Mouse (Mus musculus) kidney, embryonic 16.5 days (tissue): ENCODE measurements at regions not wholly inside any gene's neighbourhood (a gene's known extent, or its start where the extent isn't known, plus 50 kb on each side); places are given as distances from the start of the nearest gene placed in this dataset.

Source experiments
- ATAC-seq: fragments of 200-750 bp; cut with Nextera tagmentation; 2 replicates; pipeline ENCODE4 v1.8.0; 2017; ENCODE audit warnings: moderate TSS enrichment; ENCODE audit not compliant: low FRiP score, low TSS enrichment
- H3K27ac ChIP-seq: fragments of 300-500 bp; sonication (generic); 2 replicates; pipeline ENCODE4 v1.5.1; 2014; ENCODE audit warnings: low read length
- H3K27me3 ChIP-seq: fragments of 300-500 bp; sonication (generic); 2 replicates; pipeline ENCODE4 v1.6.1; 2014; ENCODE audit warnings: low read length, control low read depth, mixed read lengths; ENCODE audit not compliant: insufficient read depth
- H3K36me3 ChIP-seq: fragments of 300-500 bp; sonication (generic); 2 replicates; pipeline ENCODE4 v1.6.1; 2014; ENCODE audit warnings: low read length, control low read depth, mixed read lengths; ENCODE audit not compliant: insufficient read depth
- H3K4me1 ChIP-seq: fragments of 300-500 bp; sonication (generic); 2 replicates; pipeline ENCODE4 v1.6.1; 2014; ENCODE audit warnings: low read length, control low read depth, mixed read lengths; ENCODE audit not compliant: insufficient read depth
- H3K4me2 ChIP-seq: fragments of 300-500 bp; sonication (generic); replicated peaks from 2 replicates; pipeline ENCODE4 v1.6.1; 2014; ENCODE audit warnings: low read depth, low read length
- H3K4me3 ChIP-seq: fragments of 300-500 bp; sonication (generic); 2 replicates; pipeline ENCODE4 v1.5.1; 2014; ENCODE audit warnings: mild to moderate bottlenecking, low read length
- H3K9ac ChIP-seq: fragments of 300-500 bp; sonication (generic); replicated peaks from 2 replicates; pipeline ENCODE4 v1.6.1; 2014; ENCODE audit warnings: low read length
- H3K9me3 ChIP-seq: fragments of 300-500 bp; sonication (generic); 2 replicates; pipeline ENCODE4 v1.6.1; 2016; ENCODE audit warnings: low read length, control low read depth
- WGBS: fragments of 180-500 bp; shearing (Covaris S2); extraction: QIAGEN DNeasy Blood & Tissue Kit; methylation state at CpG from one replicate; pipeline ENCODE4 v1.1.7; 2014; 5-methylcytosine and 5-hydroxymethylcytosine counted together

- no peak overlapping the region for H3K27ac ChIP-seq
- no peak for ATAC-seq
- no peaks in the 10 kb centered on the region for H3K4me1 ChIP-seq
Observed at GRCm38 (mm10) chr12:58652701-58653100, 359.1 kb downstream of the Sec23a start.

DNA sequence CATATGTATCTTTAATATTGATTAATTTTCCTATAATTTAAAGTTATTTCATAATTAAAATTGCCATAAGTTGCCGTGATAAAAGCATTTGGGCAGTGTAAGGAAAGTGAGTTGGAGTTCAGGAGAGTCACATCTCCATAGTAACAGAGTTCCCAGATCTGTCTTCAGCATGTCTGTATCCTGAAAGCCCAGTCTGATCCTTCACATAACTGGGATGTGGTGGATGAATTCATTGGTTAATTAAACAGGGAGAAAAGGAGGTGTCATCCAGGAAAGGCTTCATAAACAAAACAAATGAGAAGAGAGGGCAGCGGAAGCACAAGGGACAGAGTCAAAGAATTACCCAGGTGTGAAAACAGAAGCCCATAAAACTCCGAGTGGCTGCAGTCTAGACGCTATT lies 363.5 kb downstream of the Sec23a start:
- H3K27me3 ChIP-seq: no peaks in the 10 kb centered on the region
- 14% methylated on average over 4 of the region's 4 CpGs for WGBS
- H3K9ac ChIP-seq: no peak overlapping the region
- no peaks in the 10 kb centered on the region for H3K4me1 ChIP-seq
- no peak overlapping the region for H3K4me2 ChIP-seq
- no peaks in the 10 kb centered on the region for H3K36me3 ChIP-seq
- no peak for ATAC-seq
- no peak overlapping the region for H3K27ac ChIP-seq
- H3K4me3 ChIP-seq: no peak overlapping the region
- H3K9me3 ChIP-seq: no peaks in the 10 kb centered on the region

More at GRCm38 (mm10) chr12:58652701-58653100, 359.1 kb downstream of the Sec23a start:
- 94% methylated on average over 4 of the region's 4 CpGs for WGBS
- Histone ChIP-seq H3K9me3 (no peaks in the 10 kb centered on the region), H3K9ac (no peak overlapping the region), H3K4me3 (no peak overlapping the region), H3K4me2 (no peak overlapping the region), H3K27me3 (no peaks in the 10 kb centered on the region), H3K36me3 (no peaks in the 10 kb centered on the region)

- no peak overlapping the region for H3K4me3 ChIP-seq
- ATAC-seq: no peak
- no peaks in the 10 kb centered on the region for H3K27me3 ChIP-seq
- H3K9ac ChIP-seq: no peak overlapping the region
- H3K4me2 ChIP-seq: no peak overlapping the region
- no peaks in the 10 kb centered on the region for H3K4me1 ChIP-seq
- no peak overlapping the region for H3K27ac ChIP-seq
- 49% methylated on average over 3 of the region's 3 CpGs for WGBS
- H3K9me3 ChIP-seq: no peaks in the 10 kb centered on the region
- H3K36me3 ChIP-seq: no peaks in the 10 kb centered on the region
Observed at GRCm38 (mm10) chr12:58643843-58644242, 368.0 kb downstream of the Sec23a start.

GRCm38 (mm10) chr12:58639478-58639877 lies 370.4 kb upstream of the Clec14a start:
- Histone ChIP-seq H3K4me3 (no peak overlapping the region), H3K36me3 (no peaks in the 10 kb centered on the region), H3K27ac (no peak overlapping the region), H3K4me2 (no peak overlapping the region), H3K27me3 (no peaks in the 10 kb centered on the region), H3K9me3 (no peaks in the 10 kb centered on the region), H3K9ac (no peak overlapping the region), H3K4me1 (no peaks in the 10 kb centered on the region)
- 55% methylated on average over 1 of the region's 1 CpGs for WGBS
- ATAC-seq: no peak

GRCm38 (mm10) chr12:58638260-58638659 lies 369.2 kb upstream of the Clec14a start:
- ATAC-seq: no peak
- H3K4me1 ChIP-seq: no peaks in the 10 kb centered on the region
- H3K4me3 ChIP-seq: no peak overlapping the region
- H3K27me3 ChIP-seq: no peaks in the 10 kb centered on the region
- H3K9me3 ChIP-seq: no peaks in the 10 kb centered on the region
- H3K9ac ChIP-seq: no peak overlapping the region
- H3K36me3 ChIP-seq: no peaks in the 10 kb centered on the region
- H3K4me2 ChIP-seq: no peak overlapping the region
- 64% methylated on average over 3 of the region's 3 CpGs for WGBS
- H3K27ac ChIP-seq: no peak overlapping the region

- H3K27me3 ChIP-seq: no peaks in the 10 kb centered on the region
- no peak overlapping the region for H3K27ac ChIP-seq
- no peak for ATAC-seq
- no peaks in the 10 kb centered on the region for H3K9me3 ChIP-seq
- no peak overlapping the region for H3K9ac ChIP-seq
- no peaks in the 10 kb centered on the region for H3K36me3 ChIP-seq
- 93% methylated on average over 3 of the region's 3 CpGs for WGBS
- H3K4me2 ChIP-seq: no peak overlapping the region
- H3K4me1 ChIP-seq: no peaks in the 10 kb centered on the region
- H3K4me3 ChIP-seq: no peak overlapping the region
Observed at GRCm38 (mm10) chr12:58632529-58632928, 363.4 kb upstream of the Clec14a start.

DNA sequence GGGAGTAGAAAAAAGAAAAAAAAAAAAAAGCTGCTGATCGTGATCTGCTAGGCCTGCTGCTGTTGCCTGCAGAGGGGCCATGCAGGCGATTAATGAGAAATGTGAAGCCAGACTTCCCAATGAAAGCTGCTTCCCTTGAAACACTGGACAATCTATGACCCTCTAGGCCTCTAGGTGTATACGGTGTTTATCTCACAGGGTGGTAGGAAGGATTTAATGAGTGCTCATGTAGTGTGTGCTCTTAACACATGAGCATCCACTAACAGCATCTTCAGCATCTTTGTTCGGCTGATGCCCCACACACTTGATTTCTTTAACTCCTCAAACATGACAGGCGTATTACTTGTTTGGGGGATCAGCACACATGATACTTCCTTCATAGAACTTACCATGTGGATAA lies 359.7 kb upstream of the Clec14a start:
- no peaks in the 10 kb centered on the region for H3K27me3 ChIP-seq
- no peaks in the 10 kb centered on the region for H3K36me3 ChIP-seq
- 65% methylated on average over 5 of the region's 5 CpGs for WGBS
- H3K9ac ChIP-seq: no peak overlapping the region
- H3K4me3 ChIP-seq: no peak overlapping the region
- no peak overlapping the region for H3K4me2 ChIP-seq
- H3K4me1 ChIP-seq: no peaks in the 10 kb centered on the region
- no peak for ATAC-seq
- no peaks in the 10 kb centered on the region for H3K9me3 ChIP-seq
- no peak overlapping the region for H3K27ac ChIP-seq

- Histone ChIP-seq H3K27ac (no peak overlapping the region), H3K9ac (no peak overlapping the region), H3K4me3 (no peak overlapping the region), H3K4me1 (no peaks in the 10 kb centered on the region), H3K4me2 (no peak overlapping the region), H3K36me3 (no peaks in the 10 kb centered on the region), H3K27me3 (no peaks in the 10 kb centered on the region), H3K9me3 (no peaks in the 10 kb centered on the region)
- no peak for ATAC-seq
- WGBS: 68% methylated on average over 2 of the region's 2 CpGs
Observed at GRCm38 (mm10) chr12:58625144-58625543, 356.1 kb upstream of the Clec14a start.

DNA sequence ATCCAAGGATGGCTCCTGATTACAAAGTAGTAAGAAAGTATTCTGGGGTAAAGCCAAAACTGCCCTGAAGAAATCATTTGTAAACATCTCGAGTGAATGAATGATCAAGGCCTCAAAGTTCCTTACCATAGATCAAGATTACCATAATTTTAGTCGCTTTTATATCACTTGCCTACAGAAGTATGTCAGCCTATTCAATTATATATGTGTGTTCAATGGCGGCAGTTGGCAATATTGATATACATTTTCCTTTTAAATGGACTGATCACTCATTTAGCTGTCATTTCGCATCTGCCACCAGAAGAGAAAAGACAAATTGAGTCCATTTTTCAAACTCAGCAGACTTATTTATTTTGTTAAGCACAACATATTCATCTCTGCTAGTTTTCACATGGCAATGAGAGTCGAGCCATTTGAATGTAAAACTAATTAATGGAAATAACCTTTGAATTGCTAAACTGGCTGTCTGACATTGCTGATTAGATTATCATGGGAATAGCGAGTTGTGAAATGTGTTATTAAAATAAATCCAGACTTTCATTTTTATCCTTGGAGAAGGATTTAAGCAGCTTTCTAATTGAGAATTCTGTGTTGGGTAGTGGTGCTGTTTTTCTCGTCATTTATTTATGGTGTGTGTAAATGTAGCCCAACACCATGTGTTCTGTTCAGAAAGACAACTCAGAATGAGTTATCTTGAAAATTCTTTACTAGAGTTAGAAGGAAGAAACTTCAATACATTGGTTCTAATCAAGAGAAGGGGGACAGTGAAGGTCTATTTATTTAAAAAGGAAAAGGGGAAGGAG lies 350.6 kb upstream of the Clec14a start:
- ATAC-seq: no peak
- Histone ChIP-seq H3K4me3 (no peak overlapping the region), H3K9me3 (no peaks in the 10 kb centered on the region), H3K36me3 (no peaks in the 10 kb centered on the region), H3K4me2 (no peak overlapping the region), H3K9ac (no peak overlapping the region), H3K27ac (no peak overlapping the region), H3K4me1 (no peaks in the 10 kb centered on the region), H3K27me3 (no peaks in the 10 kb centered on the region)
- 79% methylated on average over 7 of the region's 7 CpGs for WGBS

- Histone ChIP-seq H3K4me1 (no peaks in the 10 kb centered on the region), H3K4me3 (no peak overlapping the region), H3K27me3 (no peaks in the 10 kb centered on the region), H3K36me3 (no peaks in the 10 kb centered on the region), H3K27ac (no peak overlapping the region), H3K4me2 (no peak overlapping the region), H3K9ac (no peak overlapping the region), H3K9me3 (no peaks in the 10 kb centered on the region)
- 85% methylated on average over 9 of the region's 9 CpGs for WGBS
- no peak for ATAC-seq
Observed at GRCm38 (mm10) chr12:58594781-58595180, 325.7 kb upstream of the Clec14a start.
